ENCODE assay signal across 29 mouse cellular contexts in genomic region chr8:84346421-84346820, GRCm38 (mm10). TPM values are rescaled to one million over a fixed set of nuclear protein-coding genes. Genes with fewer than 3 reads are reported as not detected.
A peak's percentile ranks its signal among the peaks of the same experiment; 100 is the strongest.
DNase-seq lines count a peak whose midpoint lies in the region; ATAC-seq and TF ChIP-seq lines count a peak whose summit lies in the region.
"Had no signal": no experiment of that assay in that cellular context is flagged by ENCODE, and none has a peak within 500 bp of the region (broad histone marks: within the 10 kb centered on the region; RNA-seq: fewer than 3 reads in every experiment).

No protein-coding gene starts in this region.

- ATAC-seq in stomach, embryonic 15.5 days (ENCODE audit: insufficient read depth, low FRiP score, low read depth) = 0 out of 2 replicates have a peak, but pooled peaks have one; percentile 14
- ATAC-seq in stomach, postnatal 0 days (ENCODE audit: low FRiP score, low TSS enrichment) = no peak
- ATAC-seq: inflammation-experienced regulatory T-cells, adult 6 months; midbrain, embryonic 15.5 days; Patski had no signal

- TF ChIP-seq EP300 in stomach, postnatal 0 days (optimal IDR thresholded peaks at IDR 0.05) = no peak

- WGBS in kidney, adult 2 months = 29% methylated on average over 4 of the region's 4 CpGs
- WGBS in stomach, embryonic 15.5 days = 53% methylated on average over 4 of the region's 4 CpGs
- WGBS in stomach, postnatal 0 days = 42% methylated on average over 4 of the region's 4 CpGs

- TF ChIP-seq POLR2A in kidney, adult 2 months (IDR thresholded peaks at IDR 0.05; ENCODE audit: low read depth, low read length) = no peak

- H3K4me1 ChIP-seq in kidney, adult 2 months (ENCODE audit: control insufficient read depth, insufficient read depth, low read length) = no peaks in the 10 kb centered on the region
- H3K4me1 ChIP-seq in stomach, embryonic 15.5 days = no peaks in the 10 kb centered on the region
- no peaks in the 10 kb centered on the region for H3K4me1 ChIP-seq in stomach, postnatal 0 days (replicated peaks; ENCODE audit: control insufficient read depth, insufficient read depth)
- H3K4me1 ChIP-seq: forebrain, embryonic 12.5 days; hindbrain, embryonic 10.5 days; hindbrain, embryonic 15.5 days; limb, embryonic 10.5 days; limb, embryonic 15.5 days; liver, embryonic 15.5 days; midbrain, embryonic 15.5 days had no signal

- no peak overlapping the region for H3K4me3 ChIP-seq in kidney, adult 2 months (ENCODE audit: insufficient read depth, low read depth, low read length)
- no peak overlapping the region for H3K4me3 ChIP-seq in stomach, embryonic 15.5 days (replicated peaks)
- H3K4me3 ChIP-seq in stomach, postnatal 0 days (ENCODE audit: low read depth, low read length) = no peak overlapping the region
- H3K4me3 ChIP-seq: erythroblast, embryonic 14.5 days; forebrain, embryonic 12.5 days; hindbrain, embryonic 10.5 days; hindbrain, embryonic 15.5 days; limb, embryonic 10.5 days; limb, embryonic 15.5 days; liver, embryonic 15.5 days; midbrain, embryonic 15.5 days had no signal

- intact Hi-C loops in left cerebral cortex, postnatal 25 days (cut with DNase I) = no loop called here

- peak; percentile 53 for DNase-seq in kidney, adult 2 months
- no peak for DNase-seq in kidney, postnatal 14 days
- DNase-seq in stomach, postnatal 0 days (ENCODE audit: low spot score) = no peak
- DNase-seq in brain, adult 2 months (ENCODE audit: low read depth, low spot score) = peak; percentile 41
- peak; percentile 84 for DNase-seq in retina, postnatal 1 day
- DNase-seq in spleen, postnatal 10 days (ENCODE audit: low spot score in 2 of 2) = no peak
- DNase-seq in left cerebral cortex, postnatal 25 days (ENCODE audit: low spot score in 2 of 2) = no peak
- DNase-seq: adrenal gland, postnatal 14 days; B cell, adult 2 months; cerebellum, adult 11-12 months; gastrocnemius, postnatal 10 days; heart, postnatal 14 days; lung, embryonic 14.5 days; lung, postnatal 14 days; right cerebral cortex, postnatal 14 days; thymus, adult 2 months; thymus, postnatal 4 days had no signal

- no peak overlapping the region for H3K27ac ChIP-seq in kidney, adult 2 months (ENCODE audit: insufficient read depth, low read depth, low read length)
- H3K27ac ChIP-seq in stomach, embryonic 15.5 days = no peak overlapping the region
- H3K27ac ChIP-seq in stomach, postnatal 0 days (replicated peaks) = no peak overlapping the region
- H3K27ac ChIP-seq: forebrain, embryonic 12.5 days; hindbrain, embryonic 10.5 days; hindbrain, embryonic 15.5 days; kidney, postnatal 0 days; limb, embryonic 10.5 days; limb, embryonic 15.5 days; liver, embryonic 15.5 days; midbrain, embryonic 15.5 days had no signal

- H3K9me3 ChIP-seq in stomach, embryonic 15.5 days = no peaks in the 10 kb centered on the region
- no peaks in the 10 kb centered on the region for H3K9me3 ChIP-seq in stomach, postnatal 0 days (ENCODE audit: control insufficient read depth, low read length)
- H3K9me3 ChIP-seq: forebrain, embryonic 12.5 days; hindbrain, embryonic 10.5 days; hindbrain, embryonic 15.5 days; limb, embryonic 10.5 days; limb, embryonic 15.5 days; liver, embryonic 15.5 days; midbrain, embryonic 15.5 days had no signal

- no peaks in the 10 kb centered on the region for H3K27me3 ChIP-seq in kidney, adult 2 months (replicated peaks; ENCODE audit: control insufficient read depth, insufficient read depth, low read length)
- 0 out of 2 replicates have a peak, but pooled peaks cover 3% of the 10 kb centered on the region for H3K27me3 ChIP-seq in stomach, embryonic 15.5 days (replicated peaks)
- no peaks in the 10 kb centered on the region for H3K27me3 ChIP-seq in stomach, postnatal 0 days (ENCODE audit: control insufficient read depth, insufficient read depth, low read length)
- H3K27me3 ChIP-seq: hindbrain, embryonic 15.5 days; midbrain, embryonic 15.5 days had no signal

- no peak overlapping the region for H3K9ac ChIP-seq in stomach, embryonic 15.5 days
- no peak overlapping the region for H3K9ac ChIP-seq in stomach, postnatal 0 days (ENCODE audit: low read length)
- H3K9ac ChIP-seq: forebrain, embryonic 12.5 days; hindbrain, embryonic 15.5 days; limb, embryonic 15.5 days; liver, embryonic 15.5 days; lung, embryonic 14.5 days; midbrain, embryonic 15.5 days had no signal

- no peak for TF ChIP-seq CTCF in kidney, adult 2 months (conservative IDR thresholded peaks at IDR 0.05; ENCODE audit: insufficient read depth, insufficient read length, low read depth, low read length)
- TF ChIP-seq CTCF in stomach, postnatal 0 days (IDR thresholded peaks at IDR 0.05; ENCODE audit: low read depth) = no peak

- no peaks in the 10 kb centered on the region for H3K36me3 ChIP-seq in kidney, adult 2 months (ENCODE audit: control insufficient read depth, insufficient read depth, low read length)
- no peaks in the 10 kb centered on the region for H3K36me3 ChIP-seq in stomach, embryonic 15.5 days
- H3K36me3 ChIP-seq in stomach, postnatal 0 days (ENCODE audit: control insufficient read depth, insufficient read depth, low read length) = no peaks in the 10 kb centered on the region
- H3K36me3 ChIP-seq: forebrain, embryonic 12.5 days; hindbrain, embryonic 10.5 days; hindbrain, embryonic 15.5 days; limb, embryonic 10.5 days; limb, embryonic 15.5 days; liver, embryonic 15.5 days; midbrain, embryonic 15.5 days had no signal

- H3K4me2 ChIP-seq in stomach, embryonic 15.5 days = no peak overlapping the region
- H3K4me2 ChIP-seq in stomach, postnatal 0 days (replicated peaks; ENCODE audit: low read depth) = no peak overlapping the region
- H3K4me2 ChIP-seq: forebrain, embryonic 12.5 days; hindbrain, embryonic 15.5 days; limb, embryonic 15.5 days; liver, embryonic 15.5 days; lung, embryonic 14.5 days; midbrain, embryonic 15.5 days had no signal

RNA-seq across cellular contexts. Expression of gene Cacna1a, which starts 41.8 kb away (rescaled TPM):
- polyA plus RNA-seq in kidney, adult 2 months (2012; rRNA removed) = 6.8 and 12.2 TPM in 2 replicates
- polyA plus RNA-seq in stomach, embryonic 15.5 days (2015; fragmentation: Nextera tagmentation; extraction: Ambion mirVana) = 4.1 and 5.3 TPM in 2 replicates
- polyA plus RNA-seq in stomach, postnatal 0 days (2015; fragmentation: Nextera tagmentation; extraction: Ambion mirVana) = 2.6 and 2.9 TPM in 2 replicates
- total RNA-seq in left cerebral cortex, postnatal 25 days (2021) = 100 to 1,000 TPM; 230 to 263 TPM

Comparison
In these comparisons a context has a peak if more than half of its experiments do, and no peak if none do; other contexts are left out.
1. DNase-seq: peak in kidney, adult 2 months (single experiment), brain, adult 2 months (single experiment) and retina, postnatal 1 day (single experiment); none in kidney, postnatal 14 days (single experiment), stomach, postnatal 0 days (single experiment), spleen, postnatal 10 days (0 of 2) and left cerebral cortex, postnatal 25 days (0 of 2).